Mouse (Mus musculus): ENCODE data around the gene Pnpla8.
A peak's percentile ranks its signal among the peaks of the same experiment; 100 is the strongest.
"Not testable (repeated sequence)": the region's sequence is repeated elsewhere in the genome, so short reads cannot be mapped to it uniquely, and the experiment has no call there.

Gene Pnpla8

GRCm38 (mm10) chr12:44269311-44269831, 48.2 kb downstream of the Pnpla8 start:
- peak; percentile 85 to 88 for DNase-seq (ENCODE audit: low spot score in 2 of 2)

GRCm38 (mm10) chr12:44274125-44274835, 53.1 kb downstream of the Pnpla8 start:
- DNase-seq (ENCODE audit: low spot score in 2 of 2): no peak

- not testable (repeated sequence) for DNase-seq (ENCODE audit: low spot score in 2 of 2)
Measured at GRCm38 (mm10) chr12:44280147-44280546, 59.0 kb downstream of the Pnpla8 start.

GRCm38 (mm10) chr12:44281534-44281933, 60.4 kb downstream of the Pnpla8 start:
- DNase-seq (ENCODE audit: low spot score in 2 of 2): no peak

- no peak for DNase-seq (ENCODE audit: low spot score in 2 of 2)
Measured at GRCm38 (mm10) chr12:44283378-44283777, 62.2 kb downstream of the Pnpla8 start.

- no peak for DNase-seq (ENCODE audit: low spot score in 2 of 2)
Measured at GRCm38 (mm10) chr12:44286992-44287391, 65.8 kb downstream of the Pnpla8 start.

- peak; percentile 67 to 81 for DNase-seq (ENCODE audit: low spot score in 2 of 2)
Measured at GRCm38 (mm10) chr12:44292281-44292680, 71.1 kb downstream of the Pnpla8 start.

- DNase-seq (ENCODE audit: low spot score in 2 of 2): no peak
Measured at GRCm38 (mm10) chr12:44300793-44301192, 79.6 kb downstream of the Pnpla8 start.

GRCm38 (mm10) chr12:44304012-44304411, 82.8 kb downstream of the Pnpla8 start:
- no peak for DNase-seq (ENCODE audit: low spot score in 2 of 2)

GRCm38 (mm10) chr12:44304869-44305268, 83.7 kb downstream of the Pnpla8 start:
- no peak for DNase-seq (ENCODE audit: low spot score in 2 of 2)

GRCm38 (mm10) chr12:44308221-44308620, 87.1 kb downstream of the Pnpla8 start:
- DNase-seq (ENCODE audit: low spot score in 2 of 2): no peak

- DNase-seq (ENCODE audit: low spot score in 2 of 2): no peak
Measured at GRCm38 (mm10) chr12:44315212-44315611, 94.0 kb downstream of the Pnpla8 start.

GRCm38 (mm10) chr12:44325091-44325490, 103.9 kb downstream of the Pnpla8 start:
- no peak for DNase-seq (ENCODE audit: low spot score in 2 of 2)

GRCm38 (mm10) chr12:44327452-44327851, 106.3 kb downstream of the Pnpla8 start:
- DNase-seq (ENCODE audit: low spot score in 2 of 2): peak; percentile 55 to 60

GRCm38 (mm10) chr12:44328381-44329315, 107.5 kb downstream of the Pnpla8 start, which contains the start of gene Nrcam:
TSS of gene Nrcam (plus strand) at chr12:44328885.
- peak; percentile 85 to 87 for DNase-seq (ENCODE audit: low spot score in 2 of 2)

GRCm38 (mm10) chr12:44329316-44330215, 108.4 kb downstream of the Pnpla8 start:
- DNase-seq (ENCODE audit: low spot score in 2 of 2): peak; percentile 72 to 73

- peak; percentile 47 to 54 for DNase-seq (ENCODE audit: low spot score in 2 of 2)
Measured at GRCm38 (mm10) chr12:44330216-44330719, 109.1 kb downstream of the Pnpla8 start.

GRCm38 (mm10) chr12:44337136-44337640, 116.0 kb downstream of the Pnpla8 start:
- DNase-seq (ENCODE audit: low spot score in 2 of 2): no peak

- peak; percentile 31 to 51 for DNase-seq (ENCODE audit: low spot score in 2 of 2)
Measured at GRCm38 (mm10) chr12:44338195-44338622, 117.0 kb downstream of the Pnpla8 start.

GRCm38 (mm10) chr12:44344075-44344474, 122.9 kb downstream of the Pnpla8 start:
- DNase-seq (ENCODE audit: low spot score in 2 of 2): no peak

- DNase-seq (ENCODE audit: low spot score in 2 of 2): no peak
Measured at GRCm38 (mm10) chr12:44345251-44345650, 124.1 kb downstream of the Pnpla8 start.

Data from right cerebral cortex, postnatal 10 days (tissue).